Mouse (Mus musculus): ENCODE results near the gene Fam198a. TPM values are rescaled to one million over a fixed set of nuclear protein-coding genes. Genes with fewer than 3 reads are reported as not detected.

Fam198a gene
- total RNA-seq (2023) = 0.18 TPM

DNA sequence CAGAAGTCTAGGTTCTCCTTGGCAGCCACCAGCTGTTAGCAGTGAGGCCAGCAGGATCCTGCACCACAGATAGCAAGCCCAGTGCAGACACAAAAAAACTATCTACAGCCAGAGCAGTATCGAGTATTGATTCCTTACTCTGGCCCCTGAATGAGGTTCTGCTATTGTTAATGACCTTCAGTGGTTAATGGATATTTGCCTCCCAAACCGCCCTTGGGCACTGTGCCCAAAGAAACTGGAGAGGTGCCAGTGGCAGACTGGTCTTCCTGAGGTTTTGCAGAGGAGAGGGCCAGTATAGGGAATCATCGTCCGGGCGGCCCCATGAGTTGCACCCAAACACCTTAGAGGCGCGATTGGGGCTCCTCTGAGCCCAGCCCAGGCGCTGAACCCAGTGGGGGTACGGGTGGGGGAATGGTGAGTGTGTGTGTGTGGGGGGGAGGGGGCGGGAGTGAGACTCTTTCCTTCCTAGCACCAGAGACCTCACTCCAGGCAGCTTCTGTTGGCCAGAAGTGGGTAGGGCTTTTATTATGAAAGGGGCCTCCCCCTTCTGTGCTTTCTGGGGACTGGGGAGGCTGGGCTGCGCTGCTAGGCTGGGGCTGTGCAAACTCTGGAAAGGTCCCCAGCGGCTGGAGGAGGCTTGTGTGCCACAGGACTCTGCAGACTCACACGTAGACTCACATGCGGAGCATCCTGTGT, at the start of gene Fam198a:
Gene Fam198a, plus strand, starts transcription at position 571 of the 696 bp plus-strand sequence.

DNA sequence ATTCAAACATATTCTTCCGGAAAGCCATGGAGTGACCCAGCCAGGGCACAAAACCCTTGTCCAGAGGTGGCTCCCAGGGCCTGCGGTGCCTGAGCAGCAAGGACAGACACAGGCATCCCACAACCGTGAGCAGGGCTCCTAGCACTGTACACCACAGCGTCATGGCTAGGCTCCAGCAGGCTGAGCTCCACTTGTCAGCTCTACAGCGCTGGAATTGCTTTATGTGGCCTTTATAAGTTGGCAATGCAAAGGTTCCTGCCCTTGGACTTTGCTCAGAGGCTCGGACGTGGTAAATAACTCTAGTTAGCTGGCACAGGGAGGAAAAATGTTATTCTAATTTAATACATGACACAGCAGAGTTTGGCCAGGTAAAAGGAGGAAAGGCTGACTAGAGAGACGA, 34.7 kb upstream of the Fam198a start, which contains the start of gene Cyp8b1:
Gene Cyp8b1, minus strand, starts transcription at position 204 of the 400 bp plus-strand sequence.

DNA sequence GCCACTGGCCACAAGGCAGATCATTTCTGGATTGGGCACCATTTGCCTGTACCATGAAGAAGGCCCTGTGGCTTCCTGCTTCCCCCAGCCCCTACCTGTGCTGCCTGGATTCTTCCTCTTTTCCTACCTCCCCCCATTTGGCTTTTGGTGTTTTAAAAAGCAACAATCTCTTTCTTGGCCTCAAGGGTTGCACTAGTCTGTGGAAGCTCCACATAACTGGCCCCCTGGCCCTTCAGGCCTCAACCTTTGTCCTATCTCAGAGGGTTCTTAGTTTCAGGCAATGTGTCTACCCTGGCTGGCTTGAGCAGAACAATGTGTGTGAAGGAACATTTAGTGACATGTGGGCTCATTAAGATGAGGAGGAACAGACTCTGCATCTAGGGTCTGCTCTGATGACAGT, 46.2 kb downstream of the Fam198a start, which contains the start of gene Pomgnt2:
Gene Pomgnt2, minus strand, starts transcription at position 101 of the 400 bp plus-strand sequence.

Other genes with a start within 250 kb of the Fam198a start
- gene Sec22c, start 245.5 kb upstream of the Fam198a start, total RNA-seq (2023) = 35.3 TPM
- gene Ss18l2, start 240.7 kb upstream of the Fam198a start, total RNA-seq (2023) = 16.7 TPM
- gene Nktr, start 231.8 kb upstream of the Fam198a start, total RNA-seq (2023) = 218 TPM
- 0.95 TPM for gene Zfp651, start 191.7 kb upstream of the Fam198a start, total RNA-seq (2023)
- gene Klhl40, start 173.4 kb upstream of the Fam198a start, total RNA-seq (2023) = not detected
- not detected for gene Hhatl, start 158.5 kb upstream of the Fam198a start, total RNA-seq (2023)
- not detected for gene Ccdc13, start 111.5 kb upstream of the Fam198a start, total RNA-seq (2023)
- 20.5 TPM for gene Higd1a, start 92.6 kb upstream of the Fam198a start, total RNA-seq (2023)
- 3.9 TPM for gene Ackr2, start 52.6 kb upstream of the Fam198a start, total RNA-seq (2023)
- not detected for gene Cyp8b1, start 34.7 kb upstream of the Fam198a start, total RNA-seq (2023)
- gene Pomgnt2, start 46.1 kb downstream of the Fam198a start, total RNA-seq (2023) = 0.21 TPM
- 117 TPM for gene Snrk, start 166.3 kb downstream of the Fam198a start, total RNA-seq (2023)